Mouse (Mus musculus) ES-Bruce4 (cell line): Measurements from ENCODE around the gene Nrxn1. TPM values are rescaled to one million over a fixed set of nuclear protein-coding genes. Genes with fewer than 3 reads are reported as not detected.

Source experiments
- H3K27ac ChIP-seq: 2 replicates; pipeline ENCODE4 v1.5.1; 2012; ENCODE audit warnings: low read length, inconsistent platforms; ENCODE audit not compliant: insufficient read depth
- H3K27me3 ChIP-seq: 2 replicates; pipeline ENCODE4 v1.6.1; 2012; ENCODE audit warnings: mild to moderate bottlenecking, low read length, inconsistent platforms; ENCODE audit not compliant: control insufficient read depth, poor library complexity, insufficient read depth, severe bottlenecking
- H3K36me3 ChIP-seq: 2 replicates; pipeline ENCODE4 v1.6.1; 2012; ENCODE audit warnings: inconsistent platforms, mild to moderate bottlenecking, low read length, moderate library complexity; ENCODE audit not compliant: control insufficient read depth, poor library complexity, insufficient read depth, severe bottlenecking
- H3K4me1 ChIP-seq: one replicate; pipeline ENCODE4 v1.8.1; 2011; ENCODE audit warnings: low read length; ENCODE audit not compliant: control insufficient read depth, insufficient read depth
- H3K4me3 ChIP-seq: 2 replicates; pipeline ENCODE4 v1.5.1; 2011; ENCODE audit warnings: low read depth, mild to moderate bottlenecking, low read length
- H3K9ac ChIP-seq: 2 replicates; pipeline ENCODE4 v1.6.1; 2012; ENCODE audit warnings: low read depth, mild to moderate bottlenecking, inconsistent platforms; ENCODE audit not compliant: poor library complexity, severe bottlenecking
- H3K9me3 ChIP-seq: replicated peaks from 2 replicates; pipeline ENCODE4 v1.6.1; 2012; ENCODE audit warnings: mild to moderate bottlenecking, low read length, inconsistent platforms; ENCODE audit not compliant: control insufficient read depth, poor library complexity, insufficient read depth, severe bottlenecking
- CTCF ChIP-seq: IDR thresholded peaks from one replicate; pipeline ENCODE4 v1.8.1; 2011; ENCODE audit warnings: low read depth, low read length
- EP300 ChIP-seq: IDR thresholded peaks from 2 replicates; pipeline ENCODE4 v1.6.1; 2011; ENCODE audit warnings: low read depth, low read length; ENCODE audit not compliant: insufficient read depth
- POLR2A ChIP-seq: IDR thresholded peaks from one replicate; pipeline ENCODE4 v1.8.1; 2011; ENCODE audit warnings: low read length; ENCODE audit not compliant: insufficient read depth
- polyA plus RNA-seq: library from polyadenylated mRNA; stranded (reverse); fragments of >200 nt; gene quantifications from 2 replicates; pipeline ENCODE4 v1.2.4, GENCODE M21; 2011; ENCODE audit warnings: low read depth; ENCODE audit not compliant: missing spikeins, insufficient read depth, insufficient read length

Gene Nrxn1
- polyA plus RNA-seq, 1 experiment = 5.6 TPM

DNA sequence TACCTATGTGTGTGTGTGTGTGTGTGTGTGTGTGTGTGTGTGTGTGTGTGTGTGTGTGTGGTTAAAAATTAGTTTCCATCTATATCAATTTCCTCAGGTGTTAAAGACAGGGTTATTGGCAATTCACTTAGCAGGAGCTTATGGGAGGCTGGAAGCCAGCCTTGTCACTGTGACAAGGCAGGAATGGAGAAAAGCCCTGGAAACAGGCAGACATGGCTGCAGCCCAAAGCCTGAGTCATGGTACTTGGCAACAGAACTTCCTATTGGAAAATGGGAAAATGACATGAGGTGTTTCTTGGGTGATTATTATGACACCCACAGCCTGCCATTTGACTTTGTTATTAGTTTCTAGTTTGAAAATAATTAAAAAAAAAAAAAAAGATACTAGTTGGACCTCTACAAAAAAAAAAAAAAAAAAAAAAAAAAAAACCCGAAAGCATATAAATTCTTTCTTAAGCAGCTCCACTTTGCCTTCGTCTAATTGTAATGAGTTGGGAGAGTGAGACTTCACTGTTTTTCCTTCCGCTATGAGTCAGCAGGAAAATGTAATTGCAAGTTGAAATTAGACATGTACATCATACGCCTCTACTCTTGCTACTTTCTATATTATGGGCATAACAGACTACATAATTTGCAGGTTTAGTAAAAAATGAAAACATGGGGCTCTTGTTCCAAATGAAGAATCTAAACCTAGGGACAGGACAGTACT lies 486.0 kb downstream of the Nrxn1 start:
- no peaks in the 10 kb centered on the region for H3K9me3 ChIP-seq
- H3K36me3 ChIP-seq = no peaks in the 10 kb centered on the region
- no peak overlapping the region for H3K4me3 ChIP-seq
- TF ChIP-seq POLR2A = no peak
- TF ChIP-seq EP300 = no peak
- TF ChIP-seq CTCF = no peak
- H3K27ac ChIP-seq = no peak overlapping the region
- no peaks in the 10 kb centered on the region for H3K27me3 ChIP-seq
- H3K9ac ChIP-seq = no peak overlapping the region
- no peaks in the 10 kb centered on the region for H3K4me1 ChIP-seq

DNA sequence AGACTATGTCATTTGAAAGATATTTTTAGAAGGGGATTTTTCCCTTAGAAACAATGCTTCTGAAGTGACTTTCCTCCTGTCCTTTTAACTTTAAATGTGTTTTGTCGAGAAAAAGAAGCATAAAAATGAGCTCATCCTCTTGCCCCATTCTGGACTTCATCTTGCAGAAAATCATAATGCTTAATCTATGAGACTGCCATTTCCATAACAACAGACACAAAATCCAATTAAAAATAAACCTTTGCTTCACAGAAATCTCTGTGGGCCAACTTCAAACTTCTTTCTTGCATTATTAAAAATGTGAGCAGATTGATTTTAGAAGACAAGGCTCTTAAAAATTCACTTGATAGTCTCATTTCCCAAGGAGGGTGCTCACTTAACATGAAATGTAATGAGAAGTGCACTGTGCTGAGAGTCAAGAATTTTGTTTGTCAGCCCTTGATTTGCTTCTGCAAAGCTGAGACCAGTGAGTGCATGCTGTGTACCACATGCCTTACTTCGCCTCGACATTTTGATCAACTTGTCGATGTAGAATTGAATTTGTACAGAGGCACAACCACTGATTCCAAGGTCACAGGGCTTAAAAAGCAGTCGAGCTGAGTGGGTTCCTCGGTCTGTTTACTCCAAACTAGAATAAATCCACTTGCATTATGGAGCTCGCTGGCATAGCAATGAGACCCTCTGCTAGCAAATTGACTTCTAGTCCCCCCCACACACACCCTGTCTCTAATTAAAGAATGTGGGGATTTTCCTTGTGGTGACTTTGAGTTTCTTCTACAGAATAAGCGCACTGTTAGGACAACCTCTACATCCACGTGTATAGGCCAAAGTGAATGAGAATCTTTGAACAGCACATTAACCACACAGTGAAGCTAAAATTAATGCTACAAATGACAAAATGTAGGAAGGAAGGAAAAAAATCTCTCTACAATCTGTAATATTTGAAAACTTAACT lies 493.0 kb downstream of the Nrxn1 start:
- H3K36me3 ChIP-seq = no peaks in the 10 kb centered on the region
- no peaks in the 10 kb centered on the region for H3K9me3 ChIP-seq
- no peaks in the 10 kb centered on the region for H3K27me3 ChIP-seq
- no peak for TF ChIP-seq EP300
- no peak for TF ChIP-seq CTCF
- no peak for TF ChIP-seq POLR2A
- H3K27ac ChIP-seq = no peak overlapping the region
- no peaks in the 10 kb centered on the region for H3K4me1 ChIP-seq
- H3K9ac ChIP-seq = no peak overlapping the region
- H3K4me3 ChIP-seq = no peak overlapping the region

DNA sequence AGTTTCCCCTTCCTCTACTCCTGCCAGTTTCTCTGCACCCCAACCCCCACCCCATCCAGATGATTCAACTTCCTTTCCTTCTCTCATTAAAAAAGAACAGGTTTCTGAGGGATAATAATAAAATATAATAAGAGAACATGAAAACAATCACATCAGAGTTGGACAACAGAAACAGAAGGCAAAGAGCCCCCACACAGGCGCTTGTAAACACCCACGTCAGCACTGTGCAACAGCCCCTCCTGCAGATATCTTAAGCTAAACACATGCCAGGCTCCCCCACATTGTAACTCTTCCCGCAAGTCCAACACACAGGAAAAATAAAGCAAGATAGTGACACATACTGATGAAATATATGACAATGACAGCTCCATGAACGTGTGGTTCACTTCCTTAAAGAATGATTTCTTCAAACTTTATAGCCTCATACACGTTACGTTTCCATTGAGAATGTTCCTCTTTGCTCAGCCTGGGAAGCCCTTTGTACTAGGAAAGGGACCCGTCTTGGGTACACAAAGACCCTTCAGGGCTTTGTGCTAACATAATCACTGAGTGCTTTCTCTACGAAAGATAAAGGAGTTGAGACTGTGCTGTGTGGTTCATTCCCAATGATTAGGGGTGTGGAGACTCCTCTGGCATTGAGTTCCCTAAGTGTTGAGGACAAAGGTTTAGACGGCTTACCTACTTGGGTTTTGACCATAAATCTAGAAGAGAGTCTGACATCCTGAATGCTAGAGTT lies 497.9 kb downstream of the Nrxn1 start:
- TF ChIP-seq POLR2A (no peak), CTCF (no peak), EP300 (no peak)
- Histone ChIP-seq H3K4me1 (no peaks in the 10 kb centered on the region), H3K27me3 (no peaks in the 10 kb centered on the region), H3K9me3 (no peaks in the 10 kb centered on the region), H3K4me3 (no peak overlapping the region), H3K9ac (no peak overlapping the region), H3K27ac (no peak overlapping the region), H3K36me3 (no peaks in the 10 kb centered on the region)

DNA sequence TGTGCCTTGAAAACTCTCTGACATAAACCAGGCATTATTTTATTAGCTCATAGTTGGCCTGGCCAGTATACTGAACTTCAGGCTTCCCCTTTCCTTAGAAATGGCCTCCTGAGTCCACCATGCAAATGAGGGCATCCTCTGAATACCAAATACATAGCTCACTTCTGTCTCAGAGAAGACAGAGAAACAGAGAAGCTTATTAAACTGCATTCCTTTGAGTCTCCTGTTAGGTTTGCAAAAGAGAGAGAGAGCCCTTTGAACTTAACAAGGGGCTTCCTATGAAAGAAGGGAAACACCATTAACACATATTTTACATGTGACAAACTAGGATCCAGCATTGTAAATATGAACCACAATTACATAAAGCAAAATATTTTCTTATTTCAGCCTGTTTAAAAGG lies 506.0 kb downstream of the Nrxn1 start:
- Histone ChIP-seq H3K27ac (no peak overlapping the region), H3K4me1 (peaks cover 2% of the 10 kb centered on the region), H3K4me3 (no peak overlapping the region), H3K36me3 (no peaks in the 10 kb centered on the region), H3K9me3 (no peaks in the 10 kb centered on the region), H3K27me3 (no peaks in the 10 kb centered on the region), H3K9ac (no peak overlapping the region)
- TF ChIP-seq POLR2A (no peak), EP300 (no peak), CTCF (no peak)

DNA sequence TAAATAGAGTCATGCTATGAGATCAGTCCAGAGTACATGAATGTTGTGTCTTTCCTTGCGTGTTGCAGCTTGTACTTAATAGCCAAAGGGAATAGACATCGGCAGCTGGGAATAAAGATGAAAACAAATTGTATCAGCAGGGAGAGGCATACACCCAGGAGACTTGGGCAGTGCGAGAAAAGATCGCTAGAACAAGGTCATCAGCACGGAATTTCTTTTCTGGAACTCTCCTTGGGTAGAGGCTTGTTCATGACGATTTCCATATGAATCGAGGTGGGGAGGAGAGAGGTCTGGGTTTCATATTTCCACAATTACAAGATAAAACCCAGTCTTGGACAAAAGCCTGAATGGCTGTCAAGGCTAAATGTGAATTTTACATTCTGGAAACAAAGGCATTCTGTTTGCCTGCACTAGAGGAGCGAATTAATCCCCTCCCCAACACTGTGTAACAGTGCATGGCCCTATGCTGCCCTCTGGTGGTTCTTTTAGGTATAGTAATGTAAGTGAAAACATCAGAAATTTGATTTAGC lies 508.1 kb downstream of the Nrxn1 start:
- Histone ChIP-seq H3K4me3 (no peak overlapping the region), H3K36me3 (no peaks in the 10 kb centered on the region), H3K9ac (no peak overlapping the region), H3K9me3 (no peaks in the 10 kb centered on the region), H3K27ac (peak overlapping the region; percentile 54; the same call in 1 of the 2 replicates), H3K4me1 (peaks cover 2% of the 10 kb centered on the region), H3K27me3 (no peaks in the 10 kb centered on the region)
- no peak for TF ChIP-seq EP300
- TF ChIP-seq CTCF = no peak
- TF ChIP-seq POLR2A = no peak
